9 mouse cellular contexts compared by ENCODE assay signal in the genomic region with DNA sequence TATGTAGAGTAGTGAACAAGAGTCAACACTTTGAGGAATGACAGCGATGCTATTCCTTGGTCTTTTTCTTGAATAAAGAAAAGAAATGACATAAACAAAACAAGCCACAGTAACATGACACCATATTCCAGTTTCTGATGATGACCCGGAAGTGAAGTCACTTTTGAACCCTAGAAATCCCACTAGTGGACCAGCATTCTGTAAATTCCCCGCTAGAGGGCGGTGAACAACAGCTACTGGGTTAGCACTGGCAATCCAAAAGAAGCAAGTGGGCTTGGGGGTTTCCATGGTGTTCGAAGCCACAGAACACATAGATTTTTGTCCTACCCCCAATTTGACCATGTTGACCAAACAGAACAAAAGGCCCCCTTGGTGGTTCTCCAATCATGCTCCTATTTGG.
DNase-seq lines count a peak whose midpoint lies in the region; ATAC-seq and TF ChIP-seq lines count a peak whose summit lies in the region.
"Had no signal": no experiment of that assay in that cellular context is flagged by ENCODE, and none has a peak within 500 bp of the region (broad histone marks: within the 10 kb centered on the region; RNA-seq: fewer than 3 reads in every experiment).

No protein-coding gene starts in this region.

- H3K36me3 ChIP-seq in embryonic facial prominence, embryonic 10.5 days (replicated peaks): peaks cover 13% of the 10 kb centered on the region; the same call in 1 of the 2 replicates
- H3K36me3 ChIP-seq in liver, adult 2 months (ENCODE audit: control insufficient read depth, insufficient read depth, low read length): peaks cover 3% of the 10 kb centered on the region; the same call in 1 of the 2 replicates
- H3K36me3 ChIP-seq: G1E had no signal

- H3K79me2 ChIP-seq in liver, adult 2 months (ENCODE audit: control insufficient read depth, insufficient read depth, low read length): no peaks in the 10 kb centered on the region

- WGBS in cerebellum, adult 2 months: 26% methylated on average over 5 of the region's 5 CpGs
- 34% methylated on average over 5 of the region's 5 CpGs for WGBS in embryonic facial prominence, embryonic 10.5 days
- WGBS in liver, adult 2 months: 42% methylated on average over 5 of the region's 5 CpGs

- H3K27ac ChIP-seq in cerebellum, adult 2 months (ENCODE audit: insufficient read depth, low read length): no peak overlapping the region
- H3K27ac ChIP-seq in embryonic facial prominence, embryonic 10.5 days (replicated peaks): no peak overlapping the region
- H3K27ac ChIP-seq in liver, adult 2 months (replicated peaks; ENCODE audit: insufficient read depth, low read depth, low read length): no peak overlapping the region

- 0 out of 2 replicates have a peak, but pooled peaks have one; percentile 21 for TF ChIP-seq CTCF in cerebellum, adult 2 months (IDR thresholded peaks at IDR 0.05; ENCODE audit: borderline replicate concordance, insufficient read depth, low read depth, low read length)
- TF ChIP-seq CTCF in liver, adult 2 months (IDR thresholded peaks at IDR 0.05; ENCODE audit: low read depth, low read length): peak; percentile 60

- H3K27me3 ChIP-seq in cerebellum, adult 2 months (ENCODE audit: control insufficient read depth, insufficient read depth, low read length): no peaks in the 10 kb centered on the region
- H3K27me3 ChIP-seq in embryonic facial prominence, embryonic 10.5 days (replicated peaks; ENCODE audit: low read depth, poor library complexity, severe bottlenecking): no peaks in the 10 kb centered on the region
- H3K27me3 ChIP-seq in liver, adult 2 months (ENCODE audit: control insufficient read depth, insufficient read depth, low read length): no peaks in the 10 kb centered on the region

- ATAC-seq in cerebellum, adult (ENCODE audit: insufficient number of reproducible peaks, low FRiP score, low TSS enrichment): no peak

- H3K9ac ChIP-seq in liver, adult 2 months (ENCODE audit: low read depth, low read length): no peak overlapping the region

- no peaks in the 10 kb centered on the region for H3K9me3 ChIP-seq in embryonic facial prominence, embryonic 10.5 days

- no peaks in the 10 kb centered on the region for H3K4me1 ChIP-seq in cerebellum, adult 2 months (ENCODE audit: control insufficient read depth, insufficient read depth, low read length)
- H3K4me1 ChIP-seq in embryonic facial prominence, embryonic 10.5 days: no peaks in the 10 kb centered on the region
- peaks cover 23% of the 10 kb centered on the region for H3K4me1 ChIP-seq in liver, adult 2 months (ENCODE audit: control insufficient read depth, insufficient read depth, low read length)

- no peak for TF ChIP-seq POLR2A in cerebellum, adult 2 months (IDR thresholded peaks at IDR 0.05; ENCODE audit: borderline replicate concordance, insufficient read depth, low read length)
- TF ChIP-seq POLR2A in liver, adult 2 months (IDR thresholded peaks at IDR 0.05; ENCODE audit: extremely low read depth, insufficient read depth, low read length): no peak

- no peak overlapping the region for H3K4me3 ChIP-seq in cerebellum, adult 2 months (replicated peaks; ENCODE audit: insufficient read depth, low read depth, low read length)
- H3K4me3 ChIP-seq in embryonic facial prominence, embryonic 10.5 days: no peak overlapping the region
- H3K4me3 ChIP-seq in liver, adult 2 months (ENCODE audit: insufficient read depth, low read depth, low read length): no peak overlapping the region

- DNase-seq in cerebellum, adult 2 months: peak in 1 of 2 experiments; percentile 14
- DNase-seq in urinary bladder, postnatal 25 days (ENCODE audit: low spot score): peak; percentile 54
- no peak for DNase-seq in urinary bladder, postnatal 10 days (ENCODE audit: low spot score)
- DNase-seq in embryonic facial prominence, embryonic 10.5 days (ENCODE audit: low spot score): peak; percentile 80
- peak; percentile 82 for DNase-seq in kidney, adult 9 months
- peak; percentile 45 for DNase-seq in liver, adult 2 months (ENCODE audit: extremely low read depth, low read depth, low spot score)
- peak; percentile 73 to 78 for DNase-seq in right cerebral cortex, postnatal 10 days (ENCODE audit: low spot score in 2 of 2)
